ENCODE assay signal across 8 mouse cellular contexts in genomic region chr1:155052131-155052760, GRCm38 (mm10). TPM values are rescaled to one million over a fixed set of nuclear protein-coding genes. Genes with fewer than 3 reads are reported as not detected.
DNase-seq lines count a peak whose midpoint lies in the region; ATAC-seq and TF ChIP-seq lines count a peak whose summit lies in the region.
"Had no signal": no experiment of that assay in that cellular context is flagged by ENCODE, and none has a peak within 500 bp of the region (broad histone marks: within the 10 kb centered on the region; RNA-seq: fewer than 3 reads in every experiment).

No protein-coding gene starts in this region.

- H3K4me3 ChIP-seq in lung, postnatal 0 days (ENCODE audit: low read depth, low read length) = no peak overlapping the region
- no peak overlapping the region for H3K4me3 ChIP-seq in forebrain, embryonic 10.5 days
- H3K4me3 ChIP-seq in intestine, postnatal 0 days (ENCODE audit: low read depth, low read length) = no peak overlapping the region
- no peak overlapping the region for H3K4me3 ChIP-seq in stomach, embryonic 15.5 days (replicated peaks)

- H3K36me3 ChIP-seq in lung, postnatal 0 days (ENCODE audit: insufficient read depth, low read length) = no peaks in the 10 kb centered on the region
- no peaks in the 10 kb centered on the region for H3K36me3 ChIP-seq in forebrain, embryonic 10.5 days (replicated peaks)
- H3K36me3 ChIP-seq in intestine, postnatal 0 days (ENCODE audit: control insufficient read depth, insufficient read depth) = no peaks in the 10 kb centered on the region
- H3K36me3 ChIP-seq in stomach, embryonic 15.5 days = no peaks in the 10 kb centered on the region

- TF ChIP-seq EP300 in lung, postnatal 0 days (IDR thresholded peaks at IDR 0.05) = 0 out of 2 replicates have a peak, but pooled peaks have one; percentile 30

- H3K4me1 ChIP-seq in lung, postnatal 0 days (ENCODE audit: insufficient read depth, low read depth, low read length) = peaks cover 18% of the 10 kb centered on the region; the same call in 1 of the 2 replicates
- peaks cover 68% of the 10 kb centered on the region for H3K4me1 ChIP-seq in forebrain, embryonic 10.5 days
- H3K4me1 ChIP-seq in intestine, postnatal 0 days (replicated peaks; ENCODE audit: control insufficient read depth, insufficient read depth, low read length) = no peaks in the 10 kb centered on the region
- peaks cover 48% of the 10 kb centered on the region for H3K4me1 ChIP-seq in stomach, embryonic 15.5 days

- ATAC-seq in lung, postnatal 0 days = peak; percentile 60
- ATAC-seq in intestine, postnatal 0 days = no peak
- no peak for ATAC-seq in stomach, embryonic 15.5 days (ENCODE audit: insufficient read depth, low FRiP score, low read depth)

- peak overlapping the region; percentile 65; the same call in 1 of the 2 replicates for H3K27ac ChIP-seq in lung, postnatal 0 days (ENCODE audit: low read length)
- H3K27ac ChIP-seq in forebrain, embryonic 10.5 days = peak overlapping the region; percentile 83
- H3K27ac ChIP-seq in intestine, postnatal 0 days (ENCODE audit: low read depth, low read length) = peak overlapping the region; percentile 10; the same call in 1 of the 2 replicates
- H3K27ac ChIP-seq in stomach, embryonic 15.5 days = peak overlapping the region; percentile 63; the same call in 1 of the 2 replicates

- H3K27me3 ChIP-seq in lung, postnatal 0 days (replicated peaks; ENCODE audit: insufficient read depth, low read length) = no peaks in the 10 kb centered on the region
- H3K27me3 ChIP-seq in forebrain, embryonic 10.5 days (ENCODE audit: poor library complexity, severe bottlenecking) = peaks cover 22% of the 10 kb centered on the region
- no peaks in the 10 kb centered on the region for H3K27me3 ChIP-seq in intestine, postnatal 0 days (replicated peaks; ENCODE audit: control insufficient read depth, insufficient read depth, low read length)
- no peaks in the 10 kb centered on the region for H3K27me3 ChIP-seq in stomach, embryonic 15.5 days (replicated peaks)

- DNase-seq in lung, postnatal 0 days (ENCODE audit: low spot score) = peak; percentile 78
- no peak for DNase-seq in lung, adult 18-20 months
- no peak for DNase-seq in forebrain, embryonic 10.5 days (ENCODE audit: extremely low spot score, low spot score)
- DNase-seq in cerebellum, postnatal 25 days = no peak
- DNase-seq in thymus, postnatal 4 days = no peak
- DNase-seq: layer of hippocampus, postnatal 36 days had no signal

- peak; percentile 21 for TF ChIP-seq CTCF in lung, postnatal 0 days (IDR thresholded peaks at IDR 0.05)
- no peak for TF ChIP-seq CTCF in intestine, postnatal 0 days (IDR thresholded peaks at IDR 0.05; ENCODE audit: low read depth)

- no peaks in the 10 kb centered on the region for H3K9me3 ChIP-seq in lung, postnatal 0 days (ENCODE audit: low read length)
- peaks cover 3% of the 10 kb centered on the region; the same call in 1 of the 2 replicates for H3K9me3 ChIP-seq in forebrain, embryonic 10.5 days
- no peaks in the 10 kb centered on the region for H3K9me3 ChIP-seq in intestine, postnatal 0 days (ENCODE audit: control insufficient read depth)
- no peaks in the 10 kb centered on the region for H3K9me3 ChIP-seq in stomach, embryonic 15.5 days

- 31% methylated on average over 4 of the region's 4 CpGs for WGBS in lung, postnatal 0 days
- 16% methylated on average over 4 of the region's 4 CpGs for WGBS in forebrain, embryonic 10.5 days
- 50% methylated on average over 4 of the region's 4 CpGs for WGBS in intestine, postnatal 0 days
- WGBS in stomach, embryonic 15.5 days = 35% methylated on average over 4 of the region's 4 CpGs

- H3K4me2 ChIP-seq in lung, postnatal 0 days (replicated peaks; ENCODE audit: low read depth, low read length) = no peak overlapping the region
- no peak overlapping the region for H3K4me2 ChIP-seq in intestine, postnatal 0 days (replicated peaks; ENCODE audit: low read depth)
- no peak overlapping the region for H3K4me2 ChIP-seq in stomach, embryonic 15.5 days

- H3K9ac ChIP-seq in lung, postnatal 0 days (replicated peaks; ENCODE audit: low read depth) = no peak overlapping the region
- no peak overlapping the region for H3K9ac ChIP-seq in intestine, postnatal 0 days (ENCODE audit: low read depth, low read length)
- no peak overlapping the region for H3K9ac ChIP-seq in stomach, embryonic 15.5 days

RNA-seq across cellular contexts. Expression of gene Ier5, which starts 47.2 kb away (rescaled TPM):
- 10.9 and 15.3 TPM in 2 replicates for polyA plus RNA-seq in lung, postnatal 0 days (2015; fragmentation: Nextera tagmentation; extraction: Ambion mirVana)
- polyA plus RNA-seq in forebrain, embryonic 10.5 days (2016; fragmentation: Nextera tagmentation; extraction: Ambion mirVana) = 3.6 and 4.1 TPM in 2 replicates
- polyA plus RNA-seq in intestine, postnatal 0 days (2015; fragmentation: Nextera tagmentation; extraction: Ambion mirVana) = 6.1 and 6.8 TPM in 2 replicates
- polyA plus RNA-seq in stomach, embryonic 15.5 days (2015; fragmentation: Nextera tagmentation; extraction: Ambion mirVana) = 5.8 TPM in 2 replicates

Comparison
In these comparisons a context has a peak if more than half of its experiments do, and no peak if none do; other contexts are left out.
1. H3K27ac ChIP-seq: peak in every context shown above with its lines; median percentile 83 in forebrain, embryonic 10.5 days; 65 in lung, postnatal 0 days; 63 in stomach, embryonic 15.5 days; 10 in intestine, postnatal 0 days.